Mouse (Mus musculus) retina, postnatal 1 day (tissue): Measurements from ENCODE around the gene Apoa4.

ENCODE experiments used
- DNase-seq: peaks from one replicate; pipeline ENCODE4 v3.0.0-alpha.2; 2012

Apoa4 gene

GRCm38 (mm10) chr9:46282631-46283436 is 42.3 kb downstream of the Apoa4 start, which contains the start of gene Bud13:
Gene Bud13, plus strand, starts transcription at chr9:46283008.
- peak; percentile 96 for DNase-seq
